Mouse (Mus musculus) liver, postnatal 0 days (tissue): ENCODE measurements around the gene Fcgr2b.

ENCODE experiments used
- CTCF ChIP-seq: sonication (generic); IDR thresholded peaks from 2 replicates; pipeline ENCODE4 v1.5.1; 2016; ENCODE audit warnings: antibody characterized with exemption, low read depth
- EP300 ChIP-seq: IDR thresholded peaks from 2 replicates; pipeline ENCODE4 v1.6.1; 2016; ENCODE audit warnings: antibody characterized with exemption, low read depth, mild to moderate bottlenecking

GRCm38 (mm10) chr1:170978601-170979000, 2.3 kb upstream of the Fcgr2b start:
- TF ChIP-seq CTCF (no peak), EP300 (no peak)
